Mouse (Mus musculus): ENCODE data around the gene Kif2c.

The Kif2c gene

DNA sequence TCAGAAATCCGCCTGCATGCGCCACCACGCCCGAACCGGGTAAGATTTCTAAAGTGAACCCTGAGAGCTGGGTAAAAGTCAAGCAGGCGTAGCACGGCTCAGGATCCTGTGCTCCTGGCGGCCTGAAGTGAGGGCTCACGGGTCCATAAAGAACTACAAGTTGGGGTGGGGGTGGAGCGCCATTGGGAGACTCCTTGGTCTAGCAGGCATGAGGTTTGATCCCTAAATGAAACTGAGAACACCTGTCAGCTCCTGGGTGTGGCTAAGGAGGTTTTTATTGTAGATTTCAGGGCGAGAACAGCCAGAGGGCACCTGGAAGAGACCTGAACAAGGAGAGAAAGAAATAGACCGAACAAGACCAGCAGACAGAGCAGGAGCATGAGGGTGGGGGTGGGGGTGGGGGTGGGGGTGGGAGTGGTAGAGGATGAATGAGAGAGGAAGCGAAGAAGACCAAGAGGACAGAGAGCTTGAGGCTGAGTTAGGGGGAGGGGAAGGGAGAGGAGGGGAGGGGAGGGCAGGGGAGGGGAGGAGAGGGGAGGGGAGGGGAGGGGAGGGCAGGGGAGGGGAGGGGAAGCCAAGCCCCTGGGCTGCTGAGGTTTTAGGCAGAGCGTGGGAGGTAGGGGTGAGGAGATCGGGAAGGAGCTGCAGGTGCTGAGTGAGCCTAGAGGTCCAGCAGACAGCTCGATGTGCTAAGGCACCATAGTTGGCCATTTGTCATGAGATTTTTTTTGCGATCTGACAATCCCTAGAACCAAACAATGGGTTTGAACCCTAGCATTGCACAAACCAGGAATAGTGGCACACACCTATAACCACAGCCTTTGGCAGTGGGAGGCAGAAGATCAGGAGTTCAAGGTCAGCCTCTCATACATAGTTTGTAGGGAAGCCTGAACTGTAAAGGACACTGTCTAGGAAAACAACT lies 43.9 kb downstream of the Kif2c start:
- no peak for DNase-seq (ENCODE audit: inconsistent age in 2 of 2, low spot score in 1 of 2)

DNA sequence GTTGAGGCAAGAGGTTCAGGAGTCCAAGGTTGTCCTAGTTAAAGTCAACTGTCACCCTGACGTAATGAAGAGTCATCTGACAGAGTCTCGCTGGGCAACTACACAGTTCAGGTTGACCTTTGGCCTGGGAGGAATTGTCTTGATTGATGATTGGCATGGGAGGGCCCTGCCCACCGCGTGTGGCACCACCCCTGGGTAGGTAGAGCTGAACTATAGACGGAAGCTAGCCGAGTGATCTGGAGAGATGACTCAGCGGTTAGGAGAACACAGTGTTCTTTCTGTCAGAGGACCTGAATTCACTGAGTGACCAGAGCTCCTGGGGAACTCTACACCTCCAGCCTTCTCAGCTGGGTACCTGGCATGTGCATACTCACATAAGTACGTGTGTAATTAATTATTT lies 46.4 kb downstream of the Kif2c start:
- peak; percentile 94 to 95 for DNase-seq (ENCODE audit: inconsistent age in 2 of 2, low spot score in 1 of 2)

DNA sequence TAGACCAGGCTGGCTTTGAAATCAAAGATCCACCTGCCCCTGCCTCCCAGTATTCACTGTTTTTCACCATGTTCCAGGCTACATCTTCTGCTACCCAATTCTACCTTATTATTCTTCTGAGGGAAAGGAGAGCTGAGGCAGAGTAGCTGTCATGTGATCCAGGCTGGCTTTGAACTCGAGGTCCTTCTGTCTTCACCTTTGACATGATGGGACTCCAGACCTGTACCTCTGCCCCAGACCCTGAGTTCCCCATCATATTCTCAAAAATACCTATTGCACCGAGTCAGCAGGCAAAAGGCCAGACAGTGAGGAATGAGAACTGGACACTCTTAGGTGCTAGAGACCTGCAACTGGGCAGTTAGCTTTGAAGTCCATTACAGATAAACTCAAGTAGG lies 47.8 kb downstream of the Kif2c start:
- peak; percentile 48 to 70 for DNase-seq (ENCODE audit: inconsistent age in 2 of 2, low spot score in 1 of 2)

DNA sequence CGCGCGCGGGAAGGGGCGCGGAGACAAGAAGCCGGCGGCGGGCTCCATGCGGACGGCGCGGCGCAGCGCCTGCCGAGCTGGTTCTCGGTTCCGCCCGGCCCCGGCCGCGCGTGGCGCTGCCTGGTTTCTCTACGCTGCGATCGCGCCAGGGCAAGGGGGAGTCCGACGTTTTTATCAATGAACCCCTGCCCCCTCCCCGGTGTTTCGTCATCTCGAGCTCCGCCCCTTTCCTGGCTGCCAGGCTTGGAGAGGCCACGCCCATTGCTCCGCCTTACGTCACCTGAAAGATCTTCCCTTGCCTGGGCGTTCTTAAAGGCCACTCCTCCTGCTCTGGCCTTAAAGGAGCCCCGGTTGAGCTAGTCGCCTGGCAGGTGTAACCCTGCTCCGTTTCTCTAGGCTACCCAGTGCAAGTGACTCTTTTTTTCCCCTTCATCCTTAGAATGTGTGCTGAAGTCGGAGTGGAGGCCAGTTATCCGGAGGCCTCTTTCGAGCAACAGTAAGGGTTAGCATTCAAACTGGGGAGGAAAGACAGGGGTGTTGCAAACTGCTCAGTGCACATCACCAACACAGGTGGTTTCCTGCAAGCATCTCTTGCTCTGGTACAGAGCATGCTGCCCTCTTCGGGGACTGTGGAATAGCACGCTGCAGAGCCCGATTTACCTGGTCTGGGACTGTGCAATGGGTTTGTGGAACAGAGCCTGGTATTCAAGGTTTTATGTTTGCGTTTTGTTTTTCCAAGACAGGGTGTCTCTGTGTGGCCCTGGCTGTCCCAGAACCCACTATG lies 48.4 kb downstream of the Kif2c start, which contains the start of gene Plk3:
Gene Plk3 (minus strand): TSS at position 147 of the 784 bp plus-strand sequence.
- peak; percentile 98 to 100 for DNase-seq (ENCODE audit: inconsistent age in 2 of 2, low spot score in 1 of 2)

DNA sequence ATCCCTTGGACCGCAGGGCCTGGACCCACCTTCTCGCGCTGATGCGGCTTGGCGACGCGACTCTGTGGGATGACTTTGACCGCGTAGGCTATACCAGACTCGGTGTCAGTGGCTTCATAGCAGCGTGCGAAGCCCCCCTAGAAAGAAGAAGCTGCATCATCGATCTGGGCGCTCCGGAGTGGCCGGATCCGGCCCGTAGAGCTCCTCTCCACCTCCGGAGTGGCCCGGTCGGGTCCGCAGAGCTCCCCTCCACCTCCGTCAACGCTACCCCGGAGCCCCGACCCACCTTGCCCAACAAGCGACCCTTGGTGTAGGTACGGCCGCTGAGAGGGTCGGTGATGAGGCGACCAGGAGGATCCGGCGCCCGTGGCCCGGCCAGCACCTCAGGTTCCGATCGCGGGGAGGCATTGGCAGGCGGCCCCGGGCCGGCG lies 49.1 kb downstream of the Kif2c start:
- no peak for DNase-seq (ENCODE audit: inconsistent age in 2 of 2, low spot score in 1 of 2)

DNA sequence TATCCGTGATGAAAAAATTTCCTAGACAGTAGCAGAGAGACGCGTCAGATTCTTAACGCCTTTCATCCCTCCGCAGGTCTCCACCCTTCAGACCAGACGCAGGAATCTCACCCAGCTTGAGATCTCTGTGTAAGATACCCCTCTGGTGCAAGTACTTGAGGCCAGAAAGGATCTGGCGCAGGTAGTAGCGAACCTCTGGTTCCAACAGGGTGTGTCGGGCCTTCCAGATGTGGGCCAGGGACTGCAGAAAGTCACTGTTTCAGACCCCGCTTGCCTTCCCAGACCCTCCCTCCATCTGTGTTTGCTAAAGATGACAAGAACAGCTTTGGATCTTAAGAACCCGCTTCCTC lies 49.7 kb downstream of the Kif2c start:
- no peak for DNase-seq (ENCODE audit: inconsistent age in 2 of 2, low spot score in 1 of 2)

DNA sequence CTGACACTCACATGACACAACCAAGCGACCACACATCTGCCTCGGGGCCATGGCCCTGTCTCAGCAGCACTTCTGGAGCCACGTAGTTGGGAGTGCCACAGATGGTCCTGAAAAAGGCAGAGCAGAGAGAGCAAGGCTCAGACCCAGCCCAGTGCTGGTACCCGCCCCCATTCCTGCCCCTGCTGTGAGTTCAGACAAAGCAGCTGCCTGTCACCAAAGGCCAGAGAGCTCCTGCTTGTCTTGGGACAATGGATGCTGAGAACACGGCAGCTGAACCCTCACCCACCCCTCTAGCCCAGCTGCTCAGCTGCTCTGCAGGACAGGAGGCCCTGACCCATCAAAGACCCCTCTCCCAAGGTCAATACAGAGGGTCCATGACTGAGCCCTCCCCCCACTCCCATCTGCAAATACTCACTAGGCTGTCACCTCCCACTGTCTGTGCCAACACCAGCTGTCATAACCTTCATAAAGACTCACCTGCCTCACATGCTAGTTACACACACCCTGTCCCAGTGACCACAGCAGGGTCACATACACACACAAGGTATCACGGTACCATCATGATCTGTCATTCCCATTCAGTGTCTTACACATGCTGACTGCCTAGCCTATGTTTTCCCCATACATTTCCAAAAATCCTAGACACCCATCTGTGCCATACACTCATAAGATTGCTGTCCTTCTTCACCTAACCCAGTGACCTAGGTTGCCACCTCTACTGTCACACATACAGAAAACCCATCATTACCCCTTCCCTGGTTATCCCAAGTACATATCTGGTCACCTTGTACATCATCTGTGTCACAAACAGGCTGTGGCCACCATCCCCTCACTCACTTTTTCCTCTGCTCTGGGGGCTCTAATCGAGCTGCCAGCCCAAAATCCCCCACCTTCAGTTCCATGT lies 50.3 kb downstream of the Kif2c start:
- no peak for DNase-seq (ENCODE audit: inconsistent age in 2 of 2, low spot score in 1 of 2)

- DNase-seq (ENCODE audit: inconsistent age in 2 of 2, low spot score in 1 of 2) = no peak
Observed at GRCm38 (mm10) chr4:117131198-117131597, 51.2 kb downstream of the Kif2c start.

DNA sequence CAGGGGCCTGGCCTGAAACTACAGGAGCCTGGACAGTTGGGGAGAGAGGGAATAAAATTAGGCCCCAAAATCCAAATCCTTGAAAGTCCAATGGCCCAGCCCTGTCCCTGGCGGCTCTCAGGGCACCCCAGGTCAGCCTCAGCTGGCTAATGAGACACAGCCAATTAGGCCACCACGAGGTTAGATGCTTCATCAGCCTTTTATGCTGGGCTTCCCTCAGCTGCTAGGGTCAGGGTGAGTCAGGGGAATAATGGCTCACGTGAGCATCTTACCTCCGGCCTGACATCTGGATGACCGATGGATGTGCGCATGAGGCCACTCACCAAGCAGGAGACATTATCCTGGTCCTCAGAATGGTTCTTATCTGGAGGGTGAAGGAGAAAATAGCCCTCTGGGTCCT lies 51.6 kb downstream of the Kif2c start:
- no peak for DNase-seq (ENCODE audit: inconsistent age in 2 of 2, low spot score in 1 of 2)

GRCm38 (mm10) chr4:117127991-117128686 lies 54.3 kb downstream of the Kif2c start:
- DNase-seq (ENCODE audit: inconsistent age in 2 of 2, low spot score in 1 of 2) = no peak

GRCm38 (mm10) chr4:117126675-117127290 lies 55.7 kb downstream of the Kif2c start, which contains the start of gene Tctex1d4:
Gene Tctex1d4, plus strand, starts transcription at chr4:117126794.
- DNase-seq (ENCODE audit: inconsistent age in 2 of 2, low spot score in 1 of 2) = no peak

DNA sequence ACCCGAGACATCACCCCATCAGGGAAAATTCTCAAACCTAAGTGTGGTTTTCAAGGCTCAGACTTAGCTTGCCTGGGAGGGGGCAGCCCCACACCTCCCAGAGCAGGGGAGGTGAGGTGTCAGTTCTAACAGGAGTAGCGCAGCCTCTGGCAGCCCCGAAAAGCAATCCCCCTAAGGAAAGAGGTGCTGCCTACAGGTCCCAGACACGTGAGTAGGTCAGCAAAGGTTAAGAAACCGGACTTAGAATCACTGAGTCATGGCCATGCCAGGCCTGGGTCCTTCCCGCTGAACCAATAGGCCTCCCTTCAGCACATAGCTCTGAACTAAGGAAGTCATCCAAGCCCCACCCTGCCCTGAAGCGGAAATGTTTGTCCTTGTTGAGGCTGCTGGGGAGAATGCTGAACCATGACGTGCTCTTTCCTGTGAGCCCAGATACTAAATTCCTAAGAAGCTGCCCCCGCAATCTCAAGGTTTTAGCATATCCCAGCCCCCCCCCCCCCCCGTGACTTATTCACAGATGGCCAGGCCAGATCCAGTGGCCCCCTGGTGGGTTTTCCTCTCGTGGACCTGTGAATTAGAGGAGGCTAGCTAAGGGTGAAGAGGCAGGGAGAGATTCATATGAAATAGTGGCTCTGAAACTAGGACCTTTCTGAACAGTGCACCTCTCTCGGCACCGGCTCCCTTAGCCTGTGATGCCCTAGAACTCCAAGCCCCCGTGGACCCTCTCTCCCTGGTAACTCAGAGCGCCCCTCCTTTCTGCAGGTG lies 56.3 kb downstream of the Kif2c start:
- DNase-seq (ENCODE audit: inconsistent age in 2 of 2, low spot score in 1 of 2) = peak; percentile 85 to 92

GRCm38 (mm10) chr4:117125348-117125909 lies 57.0 kb downstream of the Kif2c start, which contains the start of gene Btbd19:
Gene Btbd19, minus strand, starts transcription at chr4:117125725.
- peak in 1 of 2 experiments; percentile 59 for DNase-seq (ENCODE audit: inconsistent age in 2 of 2, low spot score in 1 of 2)

- peak; percentile 50 to 83 for DNase-seq (ENCODE audit: inconsistent age in 2 of 2, low spot score in 1 of 2)
Observed at GRCm38 (mm10) chr4:117124518-117125347, 57.7 kb downstream of the Kif2c start.

DNA sequence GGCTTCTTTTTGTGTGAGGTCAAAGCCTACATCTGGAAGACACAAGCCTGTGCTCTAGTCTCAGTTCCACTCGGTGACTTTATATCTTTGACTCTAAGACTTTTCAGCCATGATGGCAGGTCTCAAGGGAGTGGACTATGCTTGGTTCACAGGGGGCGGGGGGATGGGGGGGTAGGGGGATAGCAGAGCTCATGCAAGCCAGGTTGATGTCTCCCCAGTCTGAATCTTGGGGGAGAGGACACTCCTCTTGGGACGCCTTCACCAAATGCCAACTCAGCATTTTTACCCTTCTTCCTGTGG lies 58.3 kb downstream of the Kif2c start:
- DNase-seq (ENCODE audit: inconsistent age in 2 of 2, low spot score in 1 of 2) = no peak

- DNase-seq (ENCODE audit: inconsistent age in 2 of 2, low spot score in 1 of 2) = no peak
Observed at GRCm38 (mm10) chr4:117123546-117124217, 58.8 kb downstream of the Kif2c start.

DNA sequence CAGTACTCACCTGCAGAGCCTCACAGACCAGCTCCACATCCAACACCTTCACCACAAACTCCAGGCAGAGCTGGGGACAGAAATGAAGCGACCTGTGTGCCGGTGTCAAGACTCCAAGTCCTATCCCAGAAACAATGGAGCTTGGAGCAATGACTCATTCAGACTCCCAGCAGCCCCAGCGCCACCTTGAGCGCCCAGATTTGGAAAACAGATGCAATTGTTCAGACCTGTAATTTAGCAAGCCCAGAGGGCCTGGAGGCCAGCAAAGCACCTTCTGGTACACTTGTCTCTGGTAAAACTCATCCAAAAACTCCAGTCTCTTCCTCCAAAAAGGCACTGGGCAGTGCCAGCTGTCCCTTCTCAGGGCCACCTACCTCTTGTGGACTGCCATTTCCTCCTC lies 60.2 kb downstream of the Kif2c start:
- DNase-seq (ENCODE audit: inconsistent age in 2 of 2, low spot score in 1 of 2) = peak in 1 of 2 experiments; percentile 64
